Mouse (Mus musculus) kidney, adult 2 months (tissue): ENCODE results near the gene Cbfa2t3.

ENCODE experiments used
- CTCF ChIP-seq: fragments of 200-500 bp; conservative IDR thresholded peaks from 2 replicates; pipeline ENCODE4 v1.5.1; 2011; ENCODE audit warnings: low read depth, mild to moderate bottlenecking, control low read depth, low read length, moderate library complexity, mixed read lengths; ENCODE audit not compliant: insufficient read depth, insufficient read length
- POLR2A ChIP-seq: fragments of 200-500 bp; IDR thresholded peaks from one replicate; pipeline ENCODE4 v1.6.1; 2011; ENCODE audit warnings: low read depth, low read length, control low read depth

- TF ChIP-seq CTCF (peak; percentile 39; the same call in 1 of the 2 replicates), POLR2A (no peak)
These were observed 23.9 kb downstream of the Cbfa2t3 start for GRCm38 (mm10) chr8:122674999-122675398.
